ENCODE assay signal across 8 mouse cellular contexts in the genomic region with DNA sequence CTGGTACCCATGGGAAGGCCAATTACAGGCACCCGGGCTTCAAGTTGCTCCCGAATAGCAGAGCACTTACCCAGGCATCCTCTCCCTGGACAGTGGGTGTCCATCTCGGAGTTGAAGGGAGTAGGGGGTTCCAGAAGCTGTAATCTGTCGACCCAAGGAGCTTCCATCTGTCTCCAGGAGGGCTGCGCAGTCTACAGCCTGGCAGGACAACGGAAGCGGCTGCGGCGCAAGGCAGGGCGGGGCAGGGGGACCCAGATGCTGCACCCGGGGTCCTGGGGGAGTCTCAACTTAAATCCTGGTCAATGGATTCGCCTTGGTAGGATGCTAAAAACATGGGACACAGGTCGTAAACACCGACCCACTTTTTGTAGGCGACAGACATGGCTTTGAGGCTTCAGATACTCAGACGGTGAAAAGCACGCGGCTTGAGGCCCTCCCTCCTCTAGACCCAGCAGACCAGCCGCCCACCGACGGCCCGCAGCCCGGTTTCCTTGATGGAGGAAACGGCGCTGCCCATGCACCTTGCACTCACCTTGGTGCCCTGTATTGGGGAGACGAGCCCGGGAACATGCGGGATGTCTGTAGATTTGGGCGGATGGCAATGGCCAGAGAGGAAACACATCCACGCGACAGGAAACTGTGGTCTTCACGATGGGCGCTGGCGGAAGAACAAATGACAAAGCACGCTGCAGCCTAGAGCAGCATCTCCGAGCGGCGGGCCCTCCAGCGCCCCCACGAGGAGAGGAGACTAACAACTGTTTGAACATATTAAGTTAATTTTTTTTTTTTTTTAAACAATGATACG. TPM values are rescaled to one million over a fixed set of nuclear protein-coding genes. Genes with fewer than 3 reads are reported as not detected.
DNase-seq lines count a peak whose midpoint lies in the region; ATAC-seq and TF ChIP-seq lines count a peak whose summit lies in the region.

No protein-coding gene starts in this region.

- peak overlapping the region; percentile 95 for H3K4me3 ChIP-seq in bone marrow macrophage, adult 2 months (ENCODE audit: insufficient read depth, low read length)
- peak overlapping the region; percentile 60 for H3K4me3 ChIP-seq in embryonic facial prominence, embryonic 15.5 days (replicated peaks)
- H3K4me3 ChIP-seq in limb, embryonic 13.5 days: peak overlapping the region; percentile 85
- peak overlapping the region; percentile 64 for H3K4me3 ChIP-seq in midbrain, embryonic 15.5 days

- H3K4me1 ChIP-seq in bone marrow macrophage, adult 2 months (ENCODE audit: control insufficient read depth, insufficient read depth, low read length): peaks cover 21% of the 10 kb centered on the region
- H3K4me1 ChIP-seq in embryonic facial prominence, embryonic 15.5 days: peaks cover 30% of the 10 kb centered on the region
- H3K4me1 ChIP-seq in limb, embryonic 13.5 days: peaks cover 21% of the 10 kb centered on the region
- peaks cover 20% of the 10 kb centered on the region for H3K4me1 ChIP-seq in midbrain, embryonic 15.5 days

- peak; percentile 84 for ATAC-seq in embryonic facial prominence, embryonic 15.5 days (ENCODE audit: insufficient number of reproducible peaks, low FRiP score, low TSS enrichment, low read depth)
- peak; percentile 90 for ATAC-seq in limb, embryonic 13.5 days (ENCODE audit: low FRiP score, low read depth)
- ATAC-seq in midbrain, embryonic 15.5 days (replicated peaks): peak; percentile 92

- TF ChIP-seq CTCF in bone marrow macrophage, adult 2 months (IDR thresholded peaks at IDR 0.05; ENCODE audit: low read depth, low read length): peak; percentile 68

- H3K9ac ChIP-seq in embryonic facial prominence, embryonic 15.5 days: peak overlapping the region; percentile 61
- H3K9ac ChIP-seq in limb, embryonic 13.5 days: peak overlapping the region; percentile 95
- peak overlapping the region; percentile 72 for H3K9ac ChIP-seq in midbrain, embryonic 15.5 days

- peak; percentile 43; the same call in 1 of the 2 replicates for TF ChIP-seq POLR2A in bone marrow macrophage, adult 2 months (IDR thresholded peaks at IDR 0.05; ENCODE audit: borderline replicate concordance, low read depth, low read length)

- H3K36me3 ChIP-seq in embryonic facial prominence, embryonic 15.5 days: peaks cover 42% of the 10 kb centered on the region
- peaks cover 44% of the 10 kb centered on the region for H3K36me3 ChIP-seq in limb, embryonic 13.5 days
- peaks cover 28% of the 10 kb centered on the region for H3K36me3 ChIP-seq in midbrain, embryonic 15.5 days (replicated peaks)

- under 1% methylated on average over 41 of the region's 41 CpGs for WGBS in embryonic facial prominence, embryonic 15.5 days
- WGBS in limb, embryonic 13.5 days: under 1% methylated on average over 41 of the region's 41 CpGs
- under 1% methylated on average over 41 of the region's 41 CpGs for WGBS in midbrain, embryonic 15.5 days

- H3K27ac ChIP-seq in bone marrow macrophage, adult 2 months (ENCODE audit: insufficient read depth, low read depth, low read length): peak overlapping the region; percentile 82
- peak overlapping the region; percentile 81 for H3K27ac ChIP-seq in embryonic facial prominence, embryonic 15.5 days (replicated peaks)
- H3K27ac ChIP-seq in limb, embryonic 13.5 days: peak overlapping the region; percentile 79
- peak overlapping the region; percentile 68 for H3K27ac ChIP-seq in midbrain, embryonic 15.5 days

- peak; percentile 94 for DNase-seq in A20 (ENCODE audit: low read depth, low spot score)
- peak; percentile 72 to 82 for DNase-seq in heart, adult 9 months (ENCODE audit: low spot score in 2 of 2)
- DNase-seq in kidney, adult 9 months: peak; percentile 87
- peak; percentile 72 to 78 for DNase-seq in spleen, adult 18-20 months

- H3K27me3 ChIP-seq in embryonic facial prominence, embryonic 15.5 days: no peaks in the 10 kb centered on the region
- no peaks in the 10 kb centered on the region for H3K27me3 ChIP-seq in limb, embryonic 13.5 days
- H3K27me3 ChIP-seq in midbrain, embryonic 15.5 days (replicated peaks): no peaks in the 10 kb centered on the region

- H3K4me2 ChIP-seq in embryonic facial prominence, embryonic 15.5 days (replicated peaks): peak overlapping the region; percentile 57
- peak overlapping the region; percentile 86 for H3K4me2 ChIP-seq in limb, embryonic 13.5 days (replicated peaks)
- peak overlapping the region; percentile 87 for H3K4me2 ChIP-seq in midbrain, embryonic 15.5 days

- H3K9me3 ChIP-seq in embryonic facial prominence, embryonic 15.5 days (replicated peaks): no peaks in the 10 kb centered on the region
- no peaks in the 10 kb centered on the region for H3K9me3 ChIP-seq in limb, embryonic 13.5 days
- H3K9me3 ChIP-seq in midbrain, embryonic 15.5 days: no peaks in the 10 kb centered on the region

RNA-seq across cellular contexts. Expression of a gene that starts 14.4 kb away (rescaled TPM):
- 1.2 and 1.9 TPM in 2 replicates for polyA plus RNA-seq in bone marrow macrophage, adult 2 months (2012; ENCODE audit: insufficient read depth, insufficient read length, missing spikeins)
- polyA plus RNA-seq in embryonic facial prominence, embryonic 15.5 days (2015; fragmentation: Nextera tagmentation; extraction: Ambion mirVana): 3.9 and 9.2 TPM in 2 replicates
- 8.7 and 9.9 TPM in 2 replicates for polyA plus RNA-seq in limb, embryonic 13.5 days (2015; fragmentation: Nextera tagmentation; extraction: Ambion mirVana)
- polyA plus RNA-seq in midbrain, embryonic 15.5 days (2015; fragmentation: Nextera tagmentation; extraction: Ambion mirVana): 560 and 673 TPM in 2 replicates

RNA-seq across cellular contexts. Expression of a gene that starts 48.6 kb away (rescaled TPM):
- polyA plus RNA-seq in bone marrow macrophage, adult 2 months (2012; ENCODE audit: insufficient read depth, insufficient read length, missing spikeins): 21.2 and 27.0 TPM in 2 replicates
- polyA plus RNA-seq in embryonic facial prominence, embryonic 15.5 days (2015; fragmentation: Nextera tagmentation; extraction: Ambion mirVana): 17.5 and 18.1 TPM in 2 replicates
- 17.5 and 18.6 TPM in 2 replicates for polyA plus RNA-seq in limb, embryonic 13.5 days (2015; fragmentation: Nextera tagmentation; extraction: Ambion mirVana)
- polyA plus RNA-seq in midbrain, embryonic 15.5 days (2015; fragmentation: Nextera tagmentation; extraction: Ambion mirVana): 27.4 and 28.0 TPM in 2 replicates

RNA-seq across cellular contexts. Expression of a gene that starts 54.8 kb away (rescaled TPM):
- polyA plus RNA-seq in bone marrow macrophage, adult 2 months (2012; ENCODE audit: insufficient read depth, insufficient read length, missing spikeins): 0.24 TPM in 1 of 2 replicates, not detected in the other
- polyA plus RNA-seq in embryonic facial prominence, embryonic 15.5 days (2015; fragmentation: Nextera tagmentation; extraction: Ambion mirVana): 6.5 and 7.4 TPM in 2 replicates
- 3.9 and 4.7 TPM in 2 replicates for polyA plus RNA-seq in limb, embryonic 13.5 days (2015; fragmentation: Nextera tagmentation; extraction: Ambion mirVana)
- polyA plus RNA-seq in midbrain, embryonic 15.5 days (2015; fragmentation: Nextera tagmentation; extraction: Ambion mirVana): 4.8 and 4.9 TPM in 2 replicates

Comparison
In these comparisons a context has a peak if more than half of its experiments do, and no peak if none do; other contexts are left out.
1. Peak in every context shown above with its lines: DNase-seq, ATAC-seq, H3K4me3 ChIP-seq and H3K27ac ChIP-seq.
2. RNA of a gene that starts 14.4 kb away (polyA plus RNA-seq): 560 to 673 TPM in midbrain, embryonic 15.5 days; 3.9 to 9.2 TPM in embryonic facial prominence, embryonic 15.5 days, 8.7 to 9.9 TPM in limb, embryonic 13.5 days and 1.2 to 1.9 TPM in bone marrow macrophage, adult 2 months; every median in the first group is over 10 times any median in the second.